Mouse (Mus musculus) right cerebral cortex, postnatal 36 days (tissue): Measurements from ENCODE around the gene Crtap.

ENCODE experiments used
- DNase-seq, 2 experiments: peaks; one replicate each; pipeline ENCODE4 v3.0.0; 2022; ENCODE audit warnings: low spot score in 2 of 2, mixed read lengths in 1 of 2

Crtap gene

GRCm38 (mm10) chr9:114389905-114390748 lies at the start of gene Crtap:
Crtap (minus strand) TSS chr9:114390675.
- no peak for DNase-seq

GRCm38 (mm10) chr9:114435668-114436067 lies 45.2 kb upstream of the Crtap start:
- DNase-seq = no peak

- no peak for DNase-seq
Measured at GRCm38 (mm10) chr9:114428103-114428834, 37.8 kb upstream of the Crtap start.

GRCm38 (mm10) chr9:114427425-114427824 lies 37.0 kb upstream of the Crtap start:
- DNase-seq = no peak

- DNase-seq = no peak
Measured at GRCm38 (mm10) chr9:114426201-114426600, 35.7 kb upstream of the Crtap start.

- DNase-seq = no peak
Measured at GRCm38 (mm10) chr9:114425576-114425975, 35.1 kb upstream of the Crtap start.

GRCm38 (mm10) chr9:114421797-114422196 lies 31.3 kb upstream of the Crtap start:
- DNase-seq = no peak

- DNase-seq = no peak
Measured at GRCm38 (mm10) chr9:114421045-114421444, 30.6 kb upstream of the Crtap start.

GRCm38 (mm10) chr9:114420443-114420842 lies 30.0 kb upstream of the Crtap start:
- no peak for DNase-seq

GRCm38 (mm10) chr9:114418187-114418586 lies 27.7 kb upstream of the Crtap start:
- no peak for DNase-seq

- no peak for DNase-seq
Measured at GRCm38 (mm10) chr9:114416646-114417517, 26.4 kb upstream of the Crtap start.

- no peak for DNase-seq
Measured at GRCm38 (mm10) chr9:114415701-114416100, 25.2 kb upstream of the Crtap start.

- no peak for DNase-seq
Measured at GRCm38 (mm10) chr9:114413866-114414265, 23.4 kb upstream of the Crtap start.

- DNase-seq = no peak
Measured at GRCm38 (mm10) chr9:114412406-114412805, 21.9 kb upstream of the Crtap start.

- DNase-seq = no peak
Measured at GRCm38 (mm10) chr9:114411295-114411694, 20.8 kb upstream of the Crtap start.

- DNase-seq = no peak
Measured at GRCm38 (mm10) chr9:114410313-114410862, 19.9 kb upstream of the Crtap start.

- no peak for DNase-seq
Measured at GRCm38 (mm10) chr9:114407676-114408075, 17.2 kb upstream of the Crtap start.

- DNase-seq = no peak
Measured at GRCm38 (mm10) chr9:114401685-114402080, 11.2 kb upstream of the Crtap start.

GRCm38 (mm10) chr9:114400949-114401684 lies 10.6 kb upstream of the Crtap start, which contains the start of the genes Glb1 and Tmppe:
Glb1 (plus strand) TSS chr9:114401076.
Tmppe (plus strand) TSS chr9:114401105.
- DNase-seq = peak; percentile 76

- DNase-seq = no peak
Measured at GRCm38 (mm10) chr9:114400588-114400948, 10.1 kb upstream of the Crtap start.

GRCm38 (mm10) chr9:114399680-114400079 lies 9.2 kb upstream of the Crtap start:
- no peak for DNase-seq
